Mouse (Mus musculus) activated CD4-positive, CD25-positive, alpha-beta regulatory T cell (primary cell): ENCODE data around the gene Gskip. TPM values are rescaled to one million over a fixed set of nuclear protein-coding genes. Genes with fewer than 3 reads are reported as not detected.

ENCODE experiments used
- polyA plus RNA-seq, 2 experiments: library from polyadenylated mRNA; unstranded; fragments of 100-300 nt; shearing (Covaris generic); gene quantifications; one replicate each; pipeline ENCODE4 v1.2.1; 2017

Gskip gene
- 10 to 100 TPM; 49.7 to 56.3 TPM for polyA plus RNA-seq

GRCm38 (mm10) chr12:105683933-105684901, at the start of gene Gskip:
TSS of gene Gskip (plus strand) at chr12:105684829.

DNA sequence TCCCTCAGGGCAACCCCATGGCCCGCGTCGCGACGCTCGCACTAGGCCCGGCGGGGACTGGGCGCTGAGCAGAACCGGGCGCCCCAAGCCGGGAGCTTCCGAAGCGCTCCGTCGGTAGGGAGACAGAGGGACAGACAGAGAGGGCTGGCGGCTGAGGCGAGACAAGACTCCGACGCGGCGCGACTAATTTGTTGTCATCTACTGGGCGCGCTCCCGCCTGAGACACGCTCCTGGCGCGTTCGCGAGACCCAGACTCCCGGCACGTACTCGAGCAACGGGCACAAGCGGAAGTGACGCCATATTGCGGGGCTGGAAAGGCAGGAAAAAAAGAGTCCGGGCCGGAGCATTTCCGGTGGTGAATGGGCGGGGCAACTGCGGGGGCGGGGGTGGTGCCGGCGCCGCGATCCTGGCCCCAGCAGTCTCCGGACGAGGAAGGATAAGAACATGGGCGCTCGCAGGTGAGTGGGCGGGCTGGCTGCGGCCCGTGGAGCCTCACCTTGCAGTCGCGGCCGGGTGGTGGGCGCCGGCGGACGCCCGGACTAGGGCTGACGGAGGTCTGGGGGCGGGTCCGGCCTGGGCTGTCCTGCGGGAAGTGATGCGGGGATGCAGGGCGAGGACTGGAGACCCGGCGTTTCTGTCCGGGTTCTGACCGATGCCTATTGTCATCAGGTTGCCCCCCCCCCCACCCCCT, 517 bp downstream of the Gskip start, which contains the start of gene Atg2b:
Gene Atg2b, minus strand, starts transcription at position 211 of the 691 bp plus-strand sequence.

GRCm38 (mm10) chr12:105705799-105706487, 21.3 kb downstream of the Gskip start, which contains the start of gene Ak7:
TSS of gene Ak7 (plus strand) at chr12:105705976.

Other genes with a start within 250 kb of the Gskip start
- under 1 TPM; 0.33 to 0.58 TPM for gene D430019H16Rik, start 231.0 kb upstream of the Gskip start, polyA plus RNA-seq
- gene Bdkrb2, start 121.6 kb upstream of the Gskip start, polyA plus RNA-seq, result under 1 TPM in 1 of 2 experiments, not detected in 1; 0.27 TPM
- under 1 TPM in 1 of 2 experiments, not detected in 1; 0.25 TPM for gene Bdkrb1, start 81.7 kb upstream of the Gskip start, polyA plus RNA-seq
- gene Atg2b, start 382 bp downstream of the Gskip start, polyA plus RNA-seq, result 10 to 100 TPM in 1 of 2 experiments, 1 to 10 TPM in 1; 9.5 to 15.3 TPM
- under 1 TPM; 0.26 to 0.31 TPM for gene Ak7, start 21.1 kb downstream of the Gskip start, polyA plus RNA-seq
- gene Papola, start 99.9 kb downstream of the Gskip start, polyA plus RNA-seq, result 100 to 1,000 TPM; 212 to 235 TPM